Mouse (Mus musculus): ENCODE measurements around the gene Ipo7. TPM values are rescaled to one million over a fixed set of nuclear protein-coding genes. Genes with fewer than 3 reads are reported as not detected.
"Not testable (repeated sequence)": the region's sequence is repeated elsewhere in the genome, so short reads cannot be mapped to it uniquely, and the experiment has no call there.

Ipo7 gene
- polyA plus RNA-seq (2016; fragmentation: Nextera tagmentation; extraction: Ambion mirVana) = 58.6 and 61.1 TPM in 2 replicates

DNA sequence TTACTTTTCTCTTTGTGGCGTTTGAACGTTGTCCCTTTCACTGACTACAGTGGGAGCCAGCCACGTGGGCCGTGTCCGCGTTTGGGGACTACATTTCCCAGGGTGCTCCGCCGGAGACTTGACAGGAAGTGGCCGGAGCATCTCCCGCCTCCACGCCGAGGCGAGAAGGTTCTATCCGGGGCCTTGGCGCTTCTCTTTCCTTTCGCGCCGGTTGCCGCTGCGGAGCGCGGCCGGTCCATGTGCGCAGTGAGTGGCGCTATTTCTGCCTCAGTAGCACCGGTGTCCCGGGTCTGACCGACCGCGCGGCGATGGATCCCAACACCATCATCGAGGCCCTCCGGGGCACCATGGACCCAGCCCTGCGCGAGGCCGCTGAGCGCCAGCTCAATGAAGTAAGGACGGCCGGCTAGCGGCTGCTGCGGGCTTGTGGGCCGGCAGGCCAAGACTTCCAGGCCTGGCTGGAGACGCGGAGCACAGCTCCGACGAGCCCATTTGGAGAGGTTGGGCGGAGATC, at the start of gene Ipo7:
Ipo7 (plus strand) TSS at position 158 of the 514 bp plus-strand sequence.
- Histone ChIP-seq H3K9me3 (no peaks in the 10 kb centered on the region), H3K27me3 (no peaks in the 10 kb centered on the region), H3K27ac (peak within 1 kb of the TSS; percentile 87), H3K4me1 (peaks cover 6% of the 10 kb centered on the region; the same call in 1 of the 2 replicates), H3K4me2 (peak within 1 kb of the TSS; percentile 90), H3K9ac (peak within 1 kb of the TSS; percentile 97), H3K36me3 (replicated peaks) (no peaks in the 10 kb centered on the region), H3K4me3 (replicated peaks) (peak within 1 kb of the TSS; percentile 99)
- peak; percentile 98 for ATAC-seq (ENCODE audit: low FRiP score)
- under 1% methylated on average over 48 of the region's 48 CpGs for WGBS

DNA sequence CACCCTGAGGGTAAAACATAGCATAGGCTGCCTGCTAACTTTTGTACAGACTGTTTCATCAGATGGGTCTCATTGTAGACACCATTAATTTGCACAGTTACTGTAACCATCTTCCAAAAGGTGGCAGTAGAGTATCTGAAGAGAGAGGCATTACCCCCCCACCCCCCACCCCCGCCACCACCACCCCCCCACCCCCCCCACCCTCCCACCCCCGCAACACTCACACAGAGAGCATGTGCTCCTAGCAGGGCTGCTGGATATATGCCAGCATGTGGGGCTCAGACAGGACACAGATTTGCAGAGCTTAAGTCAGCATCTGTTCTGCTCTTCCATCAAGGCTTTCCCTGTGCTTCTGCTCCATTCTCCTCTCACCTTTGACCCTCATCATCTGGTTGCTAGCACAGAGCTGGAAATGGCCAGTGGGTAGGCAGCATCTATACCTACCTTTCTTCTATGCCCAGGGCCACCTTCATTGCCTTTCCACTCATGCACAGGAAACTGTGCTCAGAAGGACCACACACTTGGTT, 49.1 kb upstream of the Ipo7 start:
- no peaks in the 10 kb centered on the region for H3K9me3 ChIP-seq
- no peaks in the 10 kb centered on the region for H3K27me3 ChIP-seq
- peak; percentile 79 for ATAC-seq (ENCODE audit: low FRiP score)
- no peak overlapping the region for H3K4me2 ChIP-seq
- H3K4me1 ChIP-seq = peaks cover 20% of the 10 kb centered on the region
- H3K27ac ChIP-seq = peak overlapping the region; percentile 91
- peaks cover 7% of the 10 kb centered on the region for H3K36me3 ChIP-seq (replicated peaks)
- no peak overlapping the region for H3K4me3 ChIP-seq (replicated peaks)
- H3K9ac ChIP-seq = 0 out of 2 replicates have a peak overlapping the region, but pooled peaks have one; percentile 17
- no CpG with 5 or more reads among the region's 2 CpGs for WGBS

DNA sequence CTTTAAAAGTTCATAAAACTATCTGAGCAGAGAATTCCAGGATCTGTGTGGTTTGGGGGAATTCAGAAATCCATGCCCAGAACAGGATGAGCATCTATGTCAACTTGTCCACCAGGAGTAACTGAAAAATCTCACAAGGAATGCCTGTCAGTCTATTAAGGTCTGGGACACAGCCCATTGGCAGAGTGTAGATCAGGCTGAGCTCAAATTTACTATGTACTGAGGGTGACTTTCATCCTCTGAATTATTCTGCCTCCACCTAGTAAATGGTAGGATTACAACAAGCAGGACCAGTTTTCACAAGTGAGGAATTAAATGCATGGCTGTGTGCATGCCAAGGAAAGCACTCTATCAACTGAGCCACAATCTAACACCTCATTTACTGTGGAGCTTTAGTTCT, 48.5 kb upstream of the Ipo7 start:
- Histone ChIP-seq H3K4me1 (peaks cover 20% of the 10 kb centered on the region), H3K4me3 (replicated peaks) (no peak overlapping the region), H3K9me3 (no peaks in the 10 kb centered on the region), H3K36me3 (replicated peaks) (peaks cover 7% of the 10 kb centered on the region), H3K9ac (0 out of 2 replicates have a peak overlapping the region, but pooled peaks have one; percentile 17), H3K27me3 (no peaks in the 10 kb centered on the region), H3K27ac (peak overlapping the region; percentile 91), H3K4me2 (no peak overlapping the region)
- ATAC-seq (ENCODE audit: low FRiP score) = no peak

DNA sequence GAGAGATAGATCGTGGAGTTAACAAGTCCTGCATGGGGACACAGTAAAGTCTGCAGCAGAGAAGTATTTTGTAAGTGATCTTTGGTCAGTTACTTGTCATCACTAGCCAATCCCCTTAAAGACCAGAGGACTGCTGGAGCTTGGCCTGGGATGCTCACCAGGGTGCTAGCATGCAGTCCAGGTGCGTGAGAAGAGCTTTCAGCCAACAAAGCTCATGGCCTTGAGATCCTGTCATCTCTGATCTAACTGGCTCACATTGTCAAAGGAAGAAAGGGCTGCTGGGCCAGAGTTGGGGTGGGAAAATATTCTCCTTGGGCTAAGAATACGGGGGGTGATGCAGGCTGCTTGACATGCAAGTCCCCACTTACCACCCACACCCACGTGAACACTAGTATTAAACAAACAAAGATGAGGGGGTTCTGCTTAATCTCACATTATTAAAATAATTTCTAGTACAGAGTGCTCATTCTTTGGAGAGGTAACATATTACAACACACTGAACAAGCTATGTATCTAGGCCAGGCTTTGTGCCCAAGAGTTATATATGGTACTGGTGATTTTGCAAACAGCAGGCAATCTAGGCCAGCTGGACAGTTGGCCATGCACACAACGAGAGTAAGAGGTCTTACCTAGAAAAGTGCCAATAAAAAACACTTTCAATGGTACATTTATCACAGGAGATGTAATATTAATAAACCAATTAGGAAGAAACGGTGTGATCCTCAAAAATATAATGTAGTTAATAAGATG, 41.9 kb upstream of the Ipo7 start:
- peaks cover 56% of the 10 kb centered on the region for H3K36me3 ChIP-seq (replicated peaks)
- H3K4me3 ChIP-seq (replicated peaks) = no peak overlapping the region
- H3K4me2 ChIP-seq = no peak overlapping the region
- no peaks in the 10 kb centered on the region for H3K9me3 ChIP-seq
- no peak overlapping the region for H3K9ac ChIP-seq
- WGBS = 92% methylated on average over 6 of the region's 6 CpGs
- H3K4me1 ChIP-seq = no peaks in the 10 kb centered on the region
- no peaks in the 10 kb centered on the region for H3K27me3 ChIP-seq
- H3K27ac ChIP-seq = no peak overlapping the region
- no peak for ATAC-seq (ENCODE audit: low FRiP score)

DNA sequence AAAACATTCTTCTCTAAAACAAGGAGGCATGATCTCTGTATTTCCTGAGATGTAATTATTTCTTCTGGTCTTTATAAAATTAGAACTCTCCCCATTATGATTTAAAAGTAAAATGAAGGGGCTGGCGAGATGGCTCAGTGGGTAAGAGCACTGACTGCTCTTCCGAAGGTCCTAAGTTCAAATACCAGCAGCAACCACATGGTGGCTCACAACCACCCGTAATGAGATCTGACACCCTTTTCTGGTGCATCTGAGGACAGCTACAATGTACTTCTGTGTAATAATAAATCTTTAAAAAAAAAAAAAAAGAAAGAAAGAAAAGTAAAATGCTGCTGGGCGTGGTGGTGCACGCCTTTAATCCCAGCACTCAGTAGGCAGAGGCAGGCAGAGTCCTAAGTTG, 40.9 kb upstream of the Ipo7 start:
- peaks cover 64% of the 10 kb centered on the region for H3K36me3 ChIP-seq (replicated peaks)
- H3K27ac ChIP-seq; H3K9ac ChIP-seq; H3K4me2 ChIP-seq; H3K9me3 ChIP-seq; H3K27me3 ChIP-seq; H3K4me1 ChIP-seq; H3K4me3 ChIP-seq (replicated peaks); ATAC-seq (ENCODE audit: low FRiP score): not testable (repeated sequence)
- WGBS = 75% methylated on average over 5 of the region's 5 CpGs

DNA sequence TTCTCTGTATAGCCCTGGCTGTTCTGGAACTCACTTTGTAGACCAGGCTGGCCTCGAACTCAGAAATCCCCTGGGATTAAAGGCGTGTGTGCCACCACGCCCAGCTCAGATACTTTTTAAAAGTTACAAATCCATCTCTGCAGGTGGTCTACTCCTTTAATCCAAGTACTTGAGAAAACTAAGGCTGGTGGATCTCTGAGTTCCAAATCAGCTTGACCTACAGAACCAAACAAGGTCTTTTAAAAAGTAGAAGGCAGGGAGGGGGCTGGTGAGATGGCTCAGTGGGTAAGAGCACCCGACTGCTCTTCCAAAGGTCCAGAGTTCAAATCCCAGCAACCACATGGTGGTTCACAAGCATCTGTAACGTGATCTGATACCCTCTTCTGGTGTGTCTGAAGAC, 33.5 kb upstream of the Ipo7 start:
- H3K4me3 ChIP-seq (replicated peaks); H3K9ac ChIP-seq; ATAC-seq (ENCODE audit: low FRiP score); H3K9me3 ChIP-seq; H3K27me3 ChIP-seq; H3K27ac ChIP-seq: not testable (repeated sequence)
- WGBS = 79% methylated on average over 5 of the region's 5 CpGs
- Histone ChIP-seq H3K4me1 (peaks cover 15% of the 10 kb centered on the region), H3K36me3 (replicated peaks) (peaks cover 22% of the 10 kb centered on the region), H3K4me2 (peak overlapping the region; percentile 82)

DNA sequence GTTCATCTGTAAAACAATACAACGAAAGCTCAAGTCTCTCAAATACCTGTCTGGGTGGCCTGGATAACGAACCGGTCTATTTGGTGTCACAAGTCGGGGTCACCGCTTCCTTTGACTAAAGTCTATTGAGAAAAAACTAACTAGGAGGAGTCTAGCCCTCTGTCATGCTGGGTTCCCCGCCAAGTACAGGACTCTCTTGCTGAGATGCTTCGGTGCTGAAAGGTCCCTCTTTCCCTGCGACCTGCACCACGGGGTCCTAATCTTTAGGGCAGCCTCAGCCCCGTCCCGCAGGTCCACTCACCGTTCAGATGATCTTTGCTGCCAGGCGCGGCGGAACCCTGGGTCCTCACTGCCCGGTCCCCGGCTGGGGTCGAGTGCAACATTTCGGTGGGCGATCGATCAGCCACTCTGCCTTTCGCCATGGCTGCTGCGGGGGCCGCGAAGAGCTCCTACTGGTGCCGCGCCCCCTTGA, 32.4 kb upstream of the Ipo7 start:
- peak; percentile 69 for ATAC-seq (ENCODE audit: low FRiP score)
- no peaks in the 10 kb centered on the region for H3K27me3 ChIP-seq
- WGBS = under 1% methylated on average over 27 of the region's 27 CpGs

DNA sequence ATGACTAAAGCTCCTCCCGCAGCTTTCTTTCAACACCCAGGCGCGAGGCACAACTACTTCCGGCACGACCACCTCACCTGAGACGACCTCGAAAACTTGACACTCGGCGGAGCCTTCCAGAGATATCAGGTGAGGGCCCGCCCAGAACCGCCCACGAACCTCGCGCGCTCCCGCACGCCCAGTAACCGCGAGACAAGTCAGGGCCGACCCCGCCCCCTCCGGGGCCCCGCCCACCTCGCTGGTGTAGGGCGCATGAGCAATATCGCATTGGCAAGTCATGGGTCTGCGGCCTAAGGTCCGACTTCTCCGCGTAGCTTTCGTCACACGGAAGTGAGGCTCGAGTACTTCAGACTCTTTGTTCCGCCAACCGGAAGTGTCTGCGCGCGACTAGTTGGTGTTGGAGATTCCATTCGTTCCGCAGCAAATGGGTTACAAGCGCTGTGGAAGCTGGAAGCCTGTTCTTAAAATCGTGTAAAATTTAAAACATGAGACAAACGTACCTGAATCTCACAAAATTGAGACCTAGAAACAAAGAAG, 31.9 kb upstream of the Ipo7 start:
- Histone ChIP-seq H3K27me3 (no peaks in the 10 kb centered on the region), H3K4me2 (peak overlapping the region; percentile 82), H3K4me3 (replicated peaks) (peak overlapping the region; percentile 66), H3K9me3 (no peaks in the 10 kb centered on the region), H3K36me3 (replicated peaks) (peaks cover 12% of the 10 kb centered on the region), H3K4me1 (peaks cover 15% of the 10 kb centered on the region), H3K9ac (peak overlapping the region; percentile 74), H3K27ac (peak overlapping the region; percentile 81)
- peak; percentile 99 for ATAC-seq (ENCODE audit: low FRiP score)
- WGBS = under 1% methylated on average over 43 of the region's 43 CpGs

More for the DNA sequence above, 32.4 kb upstream of the Ipo7 start:
- Histone ChIP-seq H3K4me3 (replicated peaks) (peak overlapping the region; percentile 66), H3K4me1 (peaks cover 15% of the 10 kb centered on the region), H3K36me3 (replicated peaks) (peaks cover 12% of the 10 kb centered on the region), H3K27ac (peak overlapping the region; percentile 81), H3K9ac (peak overlapping the region; percentile 74), H3K9me3 (no peaks in the 10 kb centered on the region), H3K4me2 (peak overlapping the region; percentile 82)

DNA sequence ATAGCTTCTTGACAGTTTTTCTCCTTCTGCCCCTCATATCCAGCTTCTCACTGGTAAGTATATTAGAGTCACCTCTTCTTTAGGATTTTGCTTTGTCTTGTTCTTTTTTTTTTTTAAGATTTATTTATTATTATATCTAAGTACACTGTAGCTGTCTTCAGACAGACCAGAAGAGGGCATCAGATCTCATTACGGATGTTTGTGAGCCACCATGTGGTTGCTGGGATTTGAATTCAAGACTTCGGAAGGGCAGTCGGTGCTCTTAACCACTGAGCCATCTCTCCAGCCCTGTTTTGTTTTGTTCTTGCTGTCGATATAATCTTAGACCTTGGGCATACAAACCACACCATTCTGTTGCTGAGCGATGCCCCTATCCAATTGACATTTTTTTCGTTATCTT, 31.3 kb upstream of the Ipo7 start, which contains the start of gene Tmem41b:
Tmem41b (minus strand) TSS at position 155 of the 400 bp plus-strand sequence.
- 39% methylated on average over 6 of the region's 6 CpGs for WGBS
- peak within 1 kb of the TSS; percentile 82 for H3K4me2 ChIP-seq
- peak within 1 kb of the TSS; percentile 81 for H3K27ac ChIP-seq
- peaks cover 15% of the 10 kb centered on the region for H3K4me1 ChIP-seq
- not testable (repeated sequence) for H3K27me3 ChIP-seq; H3K9me3 ChIP-seq; ATAC-seq (ENCODE audit: low FRiP score); H3K36me3 ChIP-seq (replicated peaks)
- H3K4me3 ChIP-seq (replicated peaks) = peak within 1 kb of the TSS; percentile 66
- peak within 1 kb of the TSS; percentile 74 for H3K9ac ChIP-seq

DNA sequence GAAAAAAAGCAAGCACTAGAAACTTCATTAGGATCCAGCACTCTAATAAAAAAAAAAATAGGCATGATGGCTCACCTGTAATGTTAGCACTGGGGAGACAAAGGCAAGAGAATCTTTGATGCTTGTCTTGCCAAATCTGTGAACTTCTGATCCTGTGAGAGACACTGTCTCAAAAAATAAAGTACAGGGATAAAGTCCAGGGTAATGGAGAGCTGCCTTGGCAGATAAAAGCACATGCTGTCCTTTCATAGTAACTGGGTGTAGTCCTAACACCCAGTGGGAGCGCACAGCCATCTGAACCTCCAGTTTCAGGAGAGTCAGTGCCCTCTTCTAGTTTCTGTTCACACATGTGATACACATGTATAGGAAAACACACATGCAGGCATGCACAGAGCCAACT, 26.8 kb upstream of the Ipo7 start:
- Histone ChIP-seq H3K9me3 (no peaks in the 10 kb centered on the region), H3K9ac (no peak overlapping the region), H3K4me2 (no peak overlapping the region), H3K27me3 (0 out of 2 replicates have a peak, but pooled peaks cover 6% of the 10 kb centered on the region), H3K27ac (no peak overlapping the region), H3K4me1 (no peaks in the 10 kb centered on the region), H3K36me3 (replicated peaks) (no peaks in the 10 kb centered on the region), H3K4me3 (replicated peaks) (no peak overlapping the region)
- 97% methylated on average over 1 of the region's 1 CpGs for WGBS
- ATAC-seq (ENCODE audit: low FRiP score) = no peak

DNA sequence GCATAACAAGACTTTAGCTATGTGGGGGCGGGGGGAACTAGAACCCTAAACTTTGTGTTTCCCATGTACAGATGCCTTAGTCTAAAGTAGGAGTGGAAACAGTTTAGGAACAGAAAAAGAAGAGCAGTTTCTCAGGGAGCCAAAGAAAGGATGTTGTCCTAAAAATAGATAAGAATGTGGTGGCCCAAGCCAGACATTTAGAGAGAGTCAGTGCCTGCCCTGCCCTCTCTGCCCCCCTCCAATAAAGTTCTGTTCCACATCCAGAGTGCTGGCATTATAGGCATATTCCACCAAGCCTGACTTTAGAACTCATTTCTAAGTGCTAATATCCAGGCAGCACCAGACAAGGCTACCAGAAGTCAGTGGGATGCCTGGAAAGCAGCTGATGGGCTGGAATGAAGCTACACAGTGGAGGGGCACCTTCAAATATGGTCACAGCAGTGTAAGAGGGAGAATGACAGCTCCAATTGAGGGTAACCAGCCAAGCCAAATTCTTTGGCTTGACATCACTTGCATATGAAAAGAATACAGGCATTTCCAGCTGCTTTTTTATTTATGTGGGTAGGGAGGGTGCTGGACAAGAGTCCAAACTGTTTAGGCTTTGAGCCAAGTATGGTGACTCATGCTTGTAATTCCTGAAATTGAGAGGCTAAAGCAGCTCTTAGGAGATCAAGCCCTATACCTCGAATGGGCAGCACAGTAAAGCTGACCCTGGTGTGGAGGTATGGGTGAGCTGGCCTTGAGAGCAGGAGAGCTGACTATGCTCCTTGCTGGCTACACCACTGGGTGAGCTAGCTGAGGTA, 24.7 kb upstream of the Ipo7 start:
- Histone ChIP-seq H3K9ac (no peak overlapping the region), H3K4me3 (replicated peaks) (no peak overlapping the region), H3K9me3 (no peaks in the 10 kb centered on the region), H3K4me1 (no peaks in the 10 kb centered on the region), H3K27me3 (0 out of 2 replicates have a peak, but pooled peaks cover 6% of the 10 kb centered on the region), H3K27ac (no peak overlapping the region), H3K36me3 (replicated peaks) (no peaks in the 10 kb centered on the region), H3K4me2 (no peak overlapping the region)
- no peak for ATAC-seq (ENCODE audit: low FRiP score)
- 55% methylated on average over 2 of the region's 2 CpGs for WGBS

DNA sequence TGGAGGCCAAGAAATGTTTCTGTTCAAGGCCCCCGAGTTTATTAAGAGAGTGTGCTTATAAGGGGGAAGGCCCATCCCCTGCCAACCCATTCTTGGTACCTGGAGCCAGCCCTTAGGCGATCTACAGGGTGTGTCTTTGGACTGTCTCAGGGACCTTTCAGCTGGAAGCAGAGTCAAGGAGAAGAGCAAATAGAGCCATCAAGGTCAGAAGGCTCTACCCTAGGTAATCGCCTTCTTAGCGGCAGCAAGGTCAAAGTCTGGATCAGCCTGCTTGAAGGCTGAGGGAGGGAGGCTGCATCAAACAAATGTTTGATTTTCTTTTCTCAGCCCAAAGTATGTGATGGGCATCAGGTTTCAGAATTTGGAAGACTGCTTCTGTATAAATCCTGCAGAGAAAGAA, 19.7 kb upstream of the Ipo7 start:
- Histone ChIP-seq H3K36me3 (replicated peaks) (no peaks in the 10 kb centered on the region), H3K4me3 (replicated peaks) (no peak overlapping the region), H3K9me3 (no peaks in the 10 kb centered on the region), H3K4me2 (no peak overlapping the region), H3K27ac (no peak overlapping the region), H3K9ac (no peak overlapping the region), H3K4me1 (peaks cover 5% of the 10 kb centered on the region; the same call in 1 of the 2 replicates), H3K27me3 (peaks cover 4% of the 10 kb centered on the region; the same call in 1 of the 2 replicates)
- no peak for ATAC-seq (ENCODE audit: low FRiP score)
- 87% methylated on average over 4 of the region's 4 CpGs for WGBS

Measured in forebrain, embryonic 12.5 days (tissue).